Mouse (Mus musculus): ENCODE results near the gene S1pr1.

S1pr1 gene

GRCm38 (mm10) chr3:115712808-115713200, 2.1 kb downstream of the S1pr1 start:
- ATAC-seq (ENCODE audit: low TSS enrichment) = peak; percentile 84

- no peak for ATAC-seq (ENCODE audit: low TSS enrichment)
These were observed 2.7 kb downstream of the S1pr1 start for GRCm38 (mm10) chr3:115711924-115712807.

- no peak for ATAC-seq (ENCODE audit: low TSS enrichment)
These were observed 3.5 kb downstream of the S1pr1 start for GRCm38 (mm10) chr3:115711393-115711792.

- no peak for ATAC-seq (ENCODE audit: low TSS enrichment)
These were observed 4.8 kb downstream of the S1pr1 start for GRCm38 (mm10) chr3:115710051-115710450.

GRCm38 (mm10) chr3:115709118-115709574, 5.7 kb downstream of the S1pr1 start:
- ATAC-seq (ENCODE audit: low TSS enrichment) = no peak

- no peak for ATAC-seq (ENCODE audit: low TSS enrichment)
These were observed 8.1 kb downstream of the S1pr1 start for GRCm38 (mm10) chr3:115706736-115707135.

- ATAC-seq (ENCODE audit: low TSS enrichment) = no peak
These were observed 10.5 kb downstream of the S1pr1 start for GRCm38 (mm10) chr3:115704254-115704908.

GRCm38 (mm10) chr3:115703720-115704119, 11.2 kb downstream of the S1pr1 start:
- ATAC-seq (ENCODE audit: low TSS enrichment) = no peak

GRCm38 (mm10) chr3:115702089-115702488, 12.8 kb downstream of the S1pr1 start:
- ATAC-seq (ENCODE audit: low TSS enrichment) = no peak

GRCm38 (mm10) chr3:115695194-115695891, 19.5 kb downstream of the S1pr1 start:
- ATAC-seq (ENCODE audit: low TSS enrichment) = no peak

GRCm38 (mm10) chr3:115694168-115694567, 20.7 kb downstream of the S1pr1 start:
- ATAC-seq (ENCODE audit: low TSS enrichment) = no peak

GRCm38 (mm10) chr3:115693390-115693789, 21.5 kb downstream of the S1pr1 start:
- ATAC-seq (ENCODE audit: low TSS enrichment) = no peak

- ATAC-seq (ENCODE audit: low TSS enrichment) = no peak
These were observed 22.0 kb downstream of the S1pr1 start for GRCm38 (mm10) chr3:115692857-115693256.

GRCm38 (mm10) chr3:115692384-115692783, 22.5 kb downstream of the S1pr1 start:
- no peak for ATAC-seq (ENCODE audit: low TSS enrichment)

- ATAC-seq (ENCODE audit: low TSS enrichment) = no peak
These were observed 25.0 kb downstream of the S1pr1 start for GRCm38 (mm10) chr3:115689920-115690319.

- ATAC-seq (ENCODE audit: low TSS enrichment) = no peak; the same call in 1 of the 2 replicates
These were observed 25.5 kb downstream of the S1pr1 start for GRCm38 (mm10) chr3:115689352-115689751.

GRCm38 (mm10) chr3:115687821-115688220, 27.1 kb downstream of the S1pr1 start:
- no peak for ATAC-seq (ENCODE audit: low TSS enrichment)

GRCm38 (mm10) chr3:115682328-115683088, 32.4 kb downstream of the S1pr1 start:
- no peak for ATAC-seq (ENCODE audit: low TSS enrichment)

GRCm38 (mm10) chr3:115681184-115681583, 33.7 kb downstream of the S1pr1 start:
- ATAC-seq (ENCODE audit: low TSS enrichment) = no peak

GRCm38 (mm10) chr3:115679022-115679421, 35.9 kb downstream of the S1pr1 start:
- no peak for ATAC-seq (ENCODE audit: low TSS enrichment)
